Mouse (Mus musculus) right cerebral cortex, adult 2 months (tissue): Measurements from ENCODE around the gene Tmem165.

Source experiments
- DNase-seq, 2 experiments: peaks; one replicate each; pipeline ENCODE4 v3.0.0; 2021 to 2022; ENCODE audit warnings: low spot score in 2 of 2

Gene Tmem165

DNA sequence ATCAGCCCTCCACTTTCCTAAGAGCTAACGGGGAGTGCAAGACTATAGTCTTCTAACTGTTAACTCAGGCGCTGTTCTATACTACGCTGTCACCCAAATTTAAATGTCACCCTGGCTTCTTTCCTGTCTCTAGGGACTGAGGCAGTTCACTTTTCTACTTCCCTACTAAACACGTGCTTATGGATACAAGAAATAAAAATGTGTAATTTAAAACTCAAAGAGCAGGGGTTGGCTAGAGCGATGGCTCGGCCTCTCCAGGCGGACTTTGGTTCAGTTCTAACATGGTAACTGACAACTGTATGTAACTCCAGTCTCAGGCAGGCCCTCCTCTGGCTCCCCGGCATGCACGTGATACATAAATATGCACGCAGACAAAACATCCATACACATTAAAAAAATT, 60.8 kb downstream of the Tmem165 start:
- DNase-seq, result no peak

DNA sequence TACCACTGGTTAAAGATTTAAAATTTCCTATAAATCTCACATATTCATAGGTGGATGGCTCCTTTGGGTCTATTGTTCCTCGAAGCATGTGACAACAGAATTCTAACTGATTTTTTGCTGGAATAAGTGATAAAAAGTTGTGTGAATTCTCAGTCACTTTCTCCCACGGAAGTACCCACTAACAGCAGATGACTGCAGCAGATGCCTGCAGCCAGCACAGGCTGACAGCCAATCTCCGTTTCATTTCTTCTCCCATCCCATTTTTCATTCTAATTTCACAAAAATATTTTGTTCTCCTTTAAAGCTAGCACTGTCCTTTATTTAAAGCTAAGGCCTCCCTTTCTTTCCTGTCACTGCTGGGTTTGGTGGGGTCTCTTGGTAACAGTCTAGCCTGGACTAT, 61.7 kb downstream of the Tmem165 start:
- peak; percentile 19 to 20 for DNase-seq

DNA sequence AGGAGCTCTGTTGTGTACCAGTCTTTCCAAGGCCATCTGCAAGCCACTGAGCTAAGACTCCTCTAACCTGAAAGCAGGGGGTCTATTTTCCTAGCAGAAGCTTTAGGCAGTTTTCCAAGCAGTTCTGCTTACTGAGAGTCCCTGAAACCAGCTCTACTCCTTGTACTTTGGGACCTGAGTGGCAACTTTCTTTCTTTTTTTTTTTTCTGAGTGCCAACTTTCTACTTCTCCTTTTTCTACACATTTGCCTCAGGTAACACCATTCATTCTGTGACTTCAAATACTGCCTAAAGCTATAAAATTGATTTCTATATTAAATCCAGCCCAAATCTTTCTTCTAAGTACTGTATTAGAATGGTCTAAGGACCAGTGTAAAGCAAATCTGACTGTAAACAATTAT, 62.9 kb downstream of the Tmem165 start:
- DNase-seq, result no peak

DNA sequence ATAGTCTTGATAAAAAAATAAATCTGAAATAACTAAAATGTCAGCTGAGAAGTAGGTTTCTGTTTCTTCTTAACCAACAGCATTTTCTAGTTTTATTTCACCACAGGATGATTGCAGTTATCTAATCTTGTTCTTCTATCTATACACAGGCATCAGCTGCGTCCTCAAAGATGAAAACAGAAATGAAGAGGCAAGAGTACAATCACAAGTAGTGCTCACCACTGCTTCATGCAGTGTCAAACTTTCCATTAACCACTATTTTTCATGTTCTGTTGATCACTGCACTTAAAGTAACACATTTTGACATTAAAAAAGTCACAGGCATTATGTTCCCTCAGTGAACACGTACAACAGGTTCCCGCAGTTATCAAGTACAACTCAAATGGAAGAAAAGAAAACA, 67.3 kb downstream of the Tmem165 start:
- no peak for DNase-seq
